Mouse (Mus musculus): ENCODE results near the gene Pcgf1.

- TF ChIP-seq POLR2A (IDR thresholded peaks at IDR 0.05; ENCODE audit: borderline replicate concordance, control insufficient read depth, low read depth, low read length) (no peak), CTCF (IDR thresholded peaks at IDR 0.05; ENCODE audit: control insufficient read depth, insufficient read depth, low read length) (no peak)
Observed at GRCm38 (mm10) chr6:83070311-83071219, 7.1 kb upstream of the Pcgf1 start.

Measured in bone marrow, adult 2 months (tissue).